Mouse (Mus musculus) heart, embryonic 14.5 days (tissue): ENCODE results near the gene Plekhd1. TPM values are rescaled to one million over a fixed set of nuclear protein-coding genes. Genes with fewer than 3 reads are reported as not detected.

Experiments used
- ATAC-seq: fragments of 200-750 bp; cut with Nextera tagmentation; 2 replicates; pipeline ENCODE4 v1.8.0; 2017; ENCODE audit warnings: low read depth, moderate TSS enrichment; ENCODE audit not compliant: insufficient number of reproducible peaks, insufficient read depth, low FRiP score
- H3K27ac ChIP-seq, 2 experiments: fragments of 200-500 bp in 1 of 2; fragments of 300-500 bp in 1 of 2; sonication (generic) in 1 of 2; replicated peaks in 1 of 2; 2 replicates each; pipeline ENCODE4 v1.5.1; 2012 to 2014; ENCODE audit warnings: low read depth in 2 of 2, low read length in 2 of 2, control low read depth in 1 of 2, mild to moderate bottlenecking in 1 of 2, mixed read lengths in 1 of 2; ENCODE audit not compliant: control insufficient read depth in 1 of 2, insufficient read depth in 1 of 2
- H3K27me3 ChIP-seq: fragments of 300-500 bp; sonication (generic); 2 replicates; pipeline ENCODE4 v1.6.1; 2014; ENCODE audit warnings: mild to moderate bottlenecking, low read length, control low read depth; ENCODE audit not compliant: control insufficient read depth, insufficient read depth
- H3K36me3 ChIP-seq: fragments of 300-500 bp; sonication (generic); 2 replicates; pipeline ENCODE4 v1.6.1; 2014; ENCODE audit warnings: mild to moderate bottlenecking, control low read depth, low read length, mixed read lengths; ENCODE audit not compliant: control insufficient read depth, insufficient read depth
- H3K4me1 ChIP-seq, 2 experiments: fragments of 200-500 bp in 1 of 2; fragments of 300-500 bp in 1 of 2; sonication (generic) in 1 of 2; 2 replicates each; pipeline ENCODE4 v1.6.1; 2012 to 2014; ENCODE audit warnings: low read length in 2 of 2, control low read depth in 1 of 2, mixed read lengths in 1 of 2; ENCODE audit not compliant: control insufficient read depth in 2 of 2, insufficient read depth in 2 of 2
- H3K4me2 ChIP-seq: fragments of 300-500 bp; sonication (generic); 2 replicates; pipeline ENCODE4 v1.6.1; 2014; ENCODE audit warnings: mild to moderate bottlenecking, low read length
- H3K4me3 ChIP-seq, 2 experiments: fragments of 200-500 bp in 1 of 2; fragments of 300-500 bp in 1 of 2; sonication (generic) in 1 of 2; 2 replicates each; pipeline ENCODE4 v1.5.1; 2012 to 2014; ENCODE audit warnings: low read length in 2 of 2, mild to moderate bottlenecking in 2 of 2, control low read depth in 1 of 2, low read depth in 1 of 2, moderate library complexity in 1 of 2; ENCODE audit not compliant: control insufficient read depth in 1 of 2, insufficient read depth in 1 of 2
- H3K9ac ChIP-seq: fragments of 300-500 bp; sonication (generic); 2 replicates; pipeline ENCODE4 v1.6.1; 2014; ENCODE audit warnings: mild to moderate bottlenecking, low read length
- H3K9me3 ChIP-seq: fragments of 300-500 bp; sonication (generic); 2 replicates; pipeline ENCODE4 v1.6.1; 2016; ENCODE audit warnings: low read length, control low read depth; ENCODE audit not compliant: control insufficient read depth
- WGBS: fragments of 180-500 bp; shearing (Covaris S2); extraction: QIAGEN DNeasy Blood & Tissue Kit; methylation state at CpG from one replicate; pipeline ENCODE4 v1.1.7; 2014; 5-methylcytosine and 5-hydroxymethylcytosine counted together
- polyA plus RNA-seq: library from polyadenylated mRNA; unstranded; fragments of >200 nt; fragmentation: Nextera tagmentation; extraction: Ambion mirVana; gene quantifications from 2 replicates; pipeline ENCODE4 v1.2.1, GENCODE M21; 2014

Gene Plekhd1
- polyA plus RNA-seq, 1 experiment from 2014 or later = 0.53 TPM

DNA sequence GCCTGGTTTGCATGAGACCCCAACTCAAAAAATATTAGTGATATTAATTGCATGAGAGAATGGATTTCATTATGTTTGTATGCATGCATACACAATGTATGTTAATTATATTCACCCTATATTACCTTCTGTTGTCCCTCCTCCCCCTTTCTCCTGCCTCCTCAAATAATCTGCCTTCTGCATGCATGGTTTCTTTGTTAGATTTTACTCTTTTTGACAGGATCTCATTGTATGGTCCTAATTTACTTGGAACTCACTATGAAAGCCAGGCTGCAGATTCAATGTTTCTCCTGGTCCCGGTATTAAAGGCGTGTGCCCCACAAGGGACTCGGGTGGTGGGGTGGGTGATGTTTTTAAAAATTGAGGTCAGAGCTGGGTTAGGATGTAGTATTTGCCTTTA, 8.1 kb upstream of the Plekhd1 start:
- H3K4me1 ChIP-seq = peaks cover 6% of the 10 kb centered on the region in 2 experiments; a peak in 1 of 4 replicates
- H3K27ac ChIP-seq = no peak overlapping the region
- no peak overlapping the region for H3K4me3 ChIP-seq
- no peaks in the 10 kb centered on the region for H3K27me3 ChIP-seq
- no peak overlapping the region for H3K4me2 ChIP-seq
- no peaks in the 10 kb centered on the region for H3K9me3 ChIP-seq
- ATAC-seq = no peak
- WGBS = 90% methylated on average over 3 of the region's 3 CpGs
- H3K36me3 ChIP-seq = peaks cover 8% of the 10 kb centered on the region; the same call in 1 of the 2 replicates
- H3K9ac ChIP-seq = no peak overlapping the region

DNA sequence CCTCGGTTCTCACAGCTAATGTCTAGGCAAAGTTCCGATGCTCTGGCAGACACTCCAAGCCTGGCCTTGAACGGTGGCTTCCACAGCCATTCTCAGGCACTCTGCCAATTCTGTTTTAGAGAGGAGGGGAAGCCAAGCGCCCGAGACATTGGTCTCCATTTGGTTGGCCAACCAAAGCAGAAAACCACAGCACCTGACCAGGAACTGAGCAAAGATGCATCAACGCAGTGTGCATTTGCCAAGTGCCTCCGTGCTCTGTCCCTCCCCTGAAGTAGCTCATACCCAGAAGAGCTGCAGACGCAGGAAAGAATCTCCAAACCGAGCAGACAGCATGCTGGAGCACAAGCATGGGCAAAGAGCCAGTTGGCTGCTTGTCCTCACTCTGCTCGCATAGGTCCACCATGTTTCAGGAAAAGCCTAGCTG, 4.6 kb upstream of the Plekhd1 start:
- no peak overlapping the region for H3K4me3 ChIP-seq
- H3K27me3 ChIP-seq = peaks cover 24% of the 10 kb centered on the region
- H3K4me2 ChIP-seq = peak overlapping the region; percentile 14; the same call in 1 of the 2 replicates
- H3K9me3 ChIP-seq = no peaks in the 10 kb centered on the region
- ATAC-seq = 0 out of 2 replicates have a peak, but pooled peaks have one; percentile 62
- H3K4me1 ChIP-seq = peaks cover 8 to 17% of the 10 kb centered on the region in 2 experiments; a peak in 3 of 4 replicates
- H3K36me3 ChIP-seq = no peaks in the 10 kb centered on the region
- no peak overlapping the region for H3K9ac ChIP-seq
- H3K27ac ChIP-seq = no peak overlapping the region
- WGBS = 34% methylated on average over 10 of the region's 10 CpGs

DNA sequence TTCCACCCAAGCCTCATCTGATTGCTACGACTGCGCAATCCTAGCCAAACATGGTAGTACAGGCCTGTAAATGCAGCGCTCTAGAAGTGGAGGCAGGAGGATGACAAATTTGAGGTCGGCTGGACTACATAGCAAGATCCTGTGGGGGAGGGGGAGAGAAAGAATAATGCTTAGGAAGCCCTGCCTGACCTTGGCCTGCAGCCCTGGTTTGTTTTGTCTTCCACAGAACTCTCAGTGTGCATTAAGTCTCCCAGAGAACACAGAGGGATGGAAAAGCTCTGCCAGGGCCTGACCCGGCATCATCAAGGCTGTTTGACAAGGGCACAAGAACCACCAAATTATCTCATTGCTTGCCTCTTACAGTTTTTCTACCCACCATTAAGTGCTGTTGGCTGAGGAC, 2.7 kb upstream of the Plekhd1 start:
- Histone ChIP-seq H3K9ac (no peak overlapping the region), H3K9me3 (no peaks in the 10 kb centered on the region), H3K36me3 (no peaks in the 10 kb centered on the region), H3K4me3 (no peak overlapping the region), H3K4me1 (peaks cover 15 to 29% of the 10 kb centered on the region in 2 experiments; a peak in 3 of 4 replicates), H3K27ac (no peak overlapping the region), H3K27me3 (peaks cover 35% of the 10 kb centered on the region), H3K4me2 (no peak overlapping the region)
- ATAC-seq = no peak
- WGBS = 70% methylated on average over 5 of the region's 5 CpGs

DNA sequence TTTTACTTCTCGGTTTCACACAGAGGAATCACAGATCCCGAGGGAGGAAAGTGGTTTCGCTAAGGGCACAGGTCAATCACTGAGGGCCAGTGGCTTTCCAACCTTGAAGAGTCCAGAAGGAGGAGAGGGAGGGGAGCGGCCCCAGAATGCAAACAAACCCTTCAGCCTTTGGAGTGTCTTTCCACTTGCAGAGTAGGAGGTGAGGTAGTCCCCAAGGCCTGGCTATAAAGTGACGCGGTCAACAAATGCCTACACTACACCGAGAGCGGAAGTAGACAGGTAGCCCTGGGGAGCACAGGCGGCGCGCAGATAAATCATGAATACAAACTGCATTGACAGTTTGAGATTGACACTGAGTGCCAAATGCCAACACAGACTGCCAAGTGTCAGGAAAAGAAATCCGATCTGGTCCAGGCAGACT, 710 bp upstream of the Plekhd1 start:
- Histone ChIP-seq H3K4me1 (peaks cover 16 to 29% of the 10 kb centered on the region in 2 experiments; a peak in 3 of 4 replicates), H3K27me3 (peaks cover 35% of the 10 kb centered on the region), H3K4me2 (peak overlapping the region; percentile 73; the same call in 1 of the 2 replicates), H3K4me3 (peak overlapping the region in 1 of 2 experiments; percentile 46; a peak in 1 of 4 replicates), H3K9ac (no peak overlapping the region), H3K27ac (no peak overlapping the region), H3K9me3 (no peaks in the 10 kb centered on the region), H3K36me3 (no peaks in the 10 kb centered on the region)
- no peak for ATAC-seq
- 23% methylated on average over 12 of the region's 12 CpGs for WGBS

DNA sequence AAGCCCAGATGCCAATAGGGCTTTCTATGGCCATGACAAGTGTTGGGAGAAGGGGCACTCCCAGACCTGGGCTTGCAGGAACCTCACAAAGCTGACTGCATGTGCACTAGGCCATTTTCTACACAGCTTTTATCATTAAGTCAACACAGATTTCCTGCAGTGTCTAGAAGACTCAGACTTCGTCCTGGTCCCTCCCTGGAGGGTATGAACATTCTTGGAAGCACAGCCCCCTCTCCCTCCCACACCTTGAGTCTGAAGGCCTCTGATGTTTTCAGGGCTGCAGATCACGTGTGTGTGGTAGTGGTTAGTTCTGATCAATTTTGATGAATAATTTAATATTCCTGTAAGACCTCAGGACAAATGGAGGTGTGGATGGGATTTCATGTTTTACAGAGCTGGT, 1.3 kb downstream of the Plekhd1 start:
- Histone ChIP-seq H3K9me3 (no peaks in the 10 kb centered on the region), H3K36me3 (no peaks in the 10 kb centered on the region), H3K27me3 (peaks cover 35% of the 10 kb centered on the region), H3K4me1 (peaks cover 10 to 23% of the 10 kb centered on the region in 2 experiments; a peak in 3 of 4 replicates), H3K4me3 (no peak overlapping the region), H3K9ac (no peak overlapping the region), H3K4me2 (peak overlapping the region; percentile 73; the same call in 1 of the 2 replicates), H3K27ac (no peak overlapping the region)
- WGBS = 49% methylated on average over 2 of the region's 2 CpGs
- no peak for ATAC-seq

- H3K4me1 ChIP-seq = peaks cover 14 to 23% of the 10 kb centered on the region in 2 experiments
- H3K4me3 ChIP-seq = no peak overlapping the region
- peaks cover 35% of the 10 kb centered on the region for H3K27me3 ChIP-seq
- H3K9me3 ChIP-seq = no peaks in the 10 kb centered on the region
- H3K36me3 ChIP-seq = no peaks in the 10 kb centered on the region
- no peak for ATAC-seq
- no peak overlapping the region for H3K9ac ChIP-seq
- WGBS = 80% methylated on average over 3 of the region's 3 CpGs
- no peak overlapping the region for H3K4me2 ChIP-seq
- no peak overlapping the region for H3K27ac ChIP-seq
Observed at GRCm38 (mm10) chr12:80695004-80695403, 2.6 kb downstream of the Plekhd1 start.

- Histone ChIP-seq H3K4me3 (no peak overlapping the region), H3K27ac (no peak overlapping the region), H3K4me1 (peaks cover 4 to 12% of the 10 kb centered on the region in 2 experiments; a peak in 3 of 4 replicates), H3K36me3 (no peaks in the 10 kb centered on the region), H3K27me3 (peaks cover 3% of the 10 kb centered on the region), H3K4me2 (no peak overlapping the region), H3K9me3 (no peaks in the 10 kb centered on the region), H3K9ac (no peak overlapping the region)
- WGBS = 62% methylated on average over 5 of the region's 5 CpGs
- no peak for ATAC-seq
Observed at GRCm38 (mm10) chr12:80698526-80699143, 6.2 kb downstream of the Plekhd1 start.
